Mouse (Mus musculus): Measurements from ENCODE around the gene B3gnt3. TPM values are rescaled to one million over a fixed set of nuclear protein-coding genes. Genes with fewer than 3 reads are reported as not detected.
"Not testable (repeated sequence)": the region's sequence is repeated elsewhere in the genome, so short reads cannot be mapped to it uniquely, and the experiment has no call there.

The B3gnt3 gene
- polyA plus RNA-seq, 1 experiment from 2014 or later, result 1.4 TPM

DNA sequence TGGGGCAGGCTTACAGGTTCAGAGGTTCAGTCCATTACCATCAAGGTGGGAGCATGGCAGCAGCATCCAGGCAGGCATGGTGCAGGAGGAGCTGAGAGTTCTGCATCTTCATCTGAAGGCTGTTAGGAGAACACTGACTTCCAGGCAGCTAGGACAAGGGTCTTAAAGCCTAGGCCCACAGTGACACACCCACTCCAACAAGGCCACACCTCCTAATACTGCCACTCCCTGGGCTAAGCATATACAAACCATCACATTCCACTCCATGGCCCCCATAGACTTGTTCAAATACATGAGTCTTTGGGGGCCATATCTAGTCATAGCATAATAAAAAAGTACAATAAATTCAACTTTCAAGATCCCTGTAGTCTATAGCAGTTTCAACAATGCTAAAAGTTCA lies 1.8 kb upstream of the B3gnt3 start:
- not testable (repeated sequence) for H3K27ac ChIP-seq (ENCODE audit: low read depth, low read length); H3K4me3 ChIP-seq (ENCODE audit: low read depth, low read length); H3K36me3 ChIP-seq (ENCODE audit: control insufficient read depth, insufficient read depth, low read length); H3K4me2 ChIP-seq; H3K4me1 ChIP-seq (ENCODE audit: control insufficient read depth, insufficient read depth, low read length); ATAC-seq (replicated peaks; ENCODE audit: insufficient number of reproducible peaks, low FRiP score, low TSS enrichment); H3K9me3 ChIP-seq (replicated peaks; ENCODE audit: control insufficient read depth, low read length); H3K9ac ChIP-seq (ENCODE audit: low read depth, low read length)
- peaks cover 61% of the 10 kb centered on the region for H3K27me3 ChIP-seq (ENCODE audit: control insufficient read depth, insufficient read depth, low read length)

DNA sequence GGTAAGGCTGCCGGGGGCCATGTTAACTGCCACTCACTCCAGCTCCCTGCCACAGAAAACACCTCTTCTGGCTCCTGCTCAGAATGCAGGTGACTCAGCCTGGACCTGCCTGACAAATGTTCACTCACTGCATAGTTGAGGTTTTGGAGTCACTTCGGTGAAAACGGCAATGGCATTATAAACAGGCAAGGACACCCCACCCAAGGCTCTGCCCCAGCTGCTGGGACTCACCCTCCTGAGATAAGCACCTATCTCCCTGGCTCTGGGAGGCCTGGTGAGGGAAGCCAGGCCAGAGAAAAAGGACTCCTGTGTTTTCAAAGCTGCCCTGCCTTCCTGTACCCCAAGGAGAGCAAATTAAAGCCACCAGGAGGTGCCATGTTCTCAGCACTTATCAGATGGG lies 1.3 kb upstream of the B3gnt3 start:
- Histone ChIP-seq H3K36me3 (ENCODE audit: control insufficient read depth, insufficient read depth, low read length) (no peaks in the 10 kb centered on the region), H3K4me1 (ENCODE audit: control insufficient read depth, insufficient read depth, low read length) (no peaks in the 10 kb centered on the region), H3K9ac (ENCODE audit: low read depth, low read length) (no peak overlapping the region), H3K27me3 (ENCODE audit: control insufficient read depth, insufficient read depth, low read length) (peaks cover 57% of the 10 kb centered on the region), H3K9me3 (replicated peaks; ENCODE audit: control insufficient read depth, low read length) (no peaks in the 10 kb centered on the region), H3K27ac (ENCODE audit: low read depth, low read length) (no peak overlapping the region), H3K4me3 (ENCODE audit: low read depth, low read length) (no peak overlapping the region), H3K4me2 (peak overlapping the region; percentile 14)
- 59% methylated on average over 3 of the region's 3 CpGs for WGBS (ENCODE audit: insufficient replicate concordance)
- no peak for ATAC-seq (replicated peaks; ENCODE audit: insufficient number of reproducible peaks, low FRiP score, low TSS enrichment)

DNA sequence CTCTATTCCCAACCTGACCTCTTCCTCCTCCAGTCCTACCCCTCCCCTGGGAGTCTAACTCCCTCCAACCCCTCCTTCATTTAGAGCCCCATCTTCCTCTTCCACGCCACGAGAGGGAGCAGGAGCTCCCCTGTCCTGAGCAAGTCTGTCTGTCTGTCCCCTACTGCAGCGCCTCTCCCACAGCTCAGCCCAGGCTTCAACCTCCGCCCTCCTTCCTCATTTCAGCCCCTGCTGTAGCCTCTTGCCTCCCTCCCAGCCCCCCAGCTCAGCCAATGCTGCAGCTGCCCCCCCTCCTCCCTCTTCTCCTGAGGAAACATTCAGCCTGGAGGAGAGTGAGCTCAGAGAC lies 471 bp upstream of the B3gnt3 start:
- Histone ChIP-seq H3K4me3 (ENCODE audit: low read depth, low read length) (no peak overlapping the region), H3K27me3 (ENCODE audit: control insufficient read depth, insufficient read depth, low read length) (peaks cover 50% of the 10 kb centered on the region), H3K4me1 (ENCODE audit: control insufficient read depth, insufficient read depth, low read length) (no peaks in the 10 kb centered on the region), H3K9ac (ENCODE audit: low read depth, low read length) (no peak overlapping the region), H3K36me3 (ENCODE audit: control insufficient read depth, insufficient read depth, low read length) (no peaks in the 10 kb centered on the region), H3K4me2 (peak overlapping the region; percentile 14; the same call in 1 of the 2 replicates), H3K9me3 (replicated peaks; ENCODE audit: control insufficient read depth, low read length) (no peaks in the 10 kb centered on the region), H3K27ac (ENCODE audit: low read depth, low read length) (no peak overlapping the region)
- WGBS (ENCODE audit: insufficient replicate concordance), result 37% methylated on average over 4 of the region's 4 CpGs
- ATAC-seq (replicated peaks; ENCODE audit: insufficient number of reproducible peaks, low FRiP score, low TSS enrichment), result no peak

DNA sequence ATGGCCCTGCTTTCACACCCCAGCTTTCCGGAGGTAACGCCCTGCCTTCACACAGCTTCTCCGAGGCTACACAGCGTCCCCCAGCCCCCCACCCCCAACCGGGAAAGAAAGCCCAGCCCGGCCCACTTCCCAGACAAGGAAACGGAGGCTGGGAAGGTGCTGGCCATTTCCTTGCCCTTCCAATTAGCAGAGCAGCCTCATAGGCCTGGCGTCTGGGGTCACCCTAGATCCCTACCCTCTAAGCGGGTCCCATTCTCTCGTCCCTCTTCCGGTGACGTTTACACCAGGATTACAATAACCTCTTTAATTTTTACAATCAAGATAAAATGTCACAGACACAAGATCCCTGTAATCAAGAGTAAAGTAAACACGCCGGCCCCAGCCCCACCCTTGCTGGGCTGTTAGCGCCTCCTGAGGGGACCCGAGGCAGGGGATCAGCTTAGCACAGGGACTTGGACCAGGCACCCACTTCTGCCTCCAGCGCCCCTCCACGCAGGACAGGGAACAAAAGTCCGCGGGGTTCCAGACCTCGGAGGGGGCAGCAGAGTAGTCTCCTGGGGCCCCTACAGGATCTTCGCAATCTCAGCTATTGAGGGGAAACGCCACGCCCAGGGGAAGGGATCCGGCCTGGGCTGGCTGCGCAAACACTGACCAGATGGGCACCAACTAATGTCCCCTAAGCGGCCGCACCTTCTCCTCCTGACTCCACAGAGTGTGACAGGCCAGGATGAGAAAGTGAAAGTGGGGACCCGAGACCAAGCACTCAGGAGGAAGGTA lies 908 bp downstream of the B3gnt3 start:
- H3K27ac ChIP-seq (ENCODE audit: low read depth, low read length), result no peak overlapping the region
- H3K4me2 ChIP-seq, result peak overlapping the region; percentile 61
- ATAC-seq (replicated peaks; ENCODE audit: insufficient number of reproducible peaks, low FRiP score, low TSS enrichment), result peak; percentile 18; the same call in 1 of the 2 replicates
- 4% methylated on average over 29 of the region's 29 CpGs for WGBS (ENCODE audit: insufficient replicate concordance)
- peak overlapping the region; percentile 27 for H3K4me3 ChIP-seq (ENCODE audit: low read depth, low read length)
- H3K4me1 ChIP-seq (ENCODE audit: control insufficient read depth, insufficient read depth, low read length), result no peaks in the 10 kb centered on the region
- H3K27me3 ChIP-seq (ENCODE audit: control insufficient read depth, insufficient read depth, low read length), result peaks cover 50% of the 10 kb centered on the region
- no peaks in the 10 kb centered on the region for H3K9me3 ChIP-seq (replicated peaks; ENCODE audit: control insufficient read depth, low read length)
- H3K36me3 ChIP-seq (ENCODE audit: control insufficient read depth, insufficient read depth, low read length), result no peaks in the 10 kb centered on the region
- H3K9ac ChIP-seq (ENCODE audit: low read depth, low read length), result no peak overlapping the region

DNA sequence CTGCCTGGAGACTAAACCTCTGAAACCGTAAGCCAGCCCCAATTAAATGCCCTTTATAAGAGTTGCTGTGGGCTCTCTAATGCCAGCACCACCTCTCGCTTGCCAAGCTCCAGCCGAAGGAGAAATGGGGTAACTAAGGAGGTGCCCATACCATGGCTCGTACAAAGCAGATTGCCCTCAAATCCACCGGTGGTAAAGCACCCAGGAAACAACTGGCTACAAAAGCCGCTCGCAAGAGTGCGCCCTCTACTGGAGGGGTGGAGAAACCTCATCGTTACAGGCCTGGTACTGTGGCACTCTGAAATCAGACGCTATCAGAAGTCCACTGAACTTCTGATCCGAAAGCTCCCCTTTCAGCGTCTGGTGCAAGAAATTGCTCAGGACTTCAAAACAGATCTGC lies 6.1 kb downstream of the B3gnt3 start:
- not testable (repeated sequence) for ATAC-seq (replicated peaks; ENCODE audit: insufficient number of reproducible peaks, low FRiP score, low TSS enrichment); H3K4me1 ChIP-seq (ENCODE audit: control insufficient read depth, insufficient read depth, low read length); H3K27ac ChIP-seq (ENCODE audit: low read depth, low read length); H3K4me3 ChIP-seq (ENCODE audit: low read depth, low read length); H3K9ac ChIP-seq (ENCODE audit: low read depth, low read length); H3K9me3 ChIP-seq (replicated peaks; ENCODE audit: control insufficient read depth, low read length); H3K36me3 ChIP-seq (ENCODE audit: control insufficient read depth, insufficient read depth, low read length); H3K4me2 ChIP-seq
- WGBS (ENCODE audit: insufficient replicate concordance), result 60% methylated on average over 12 of the region's 12 CpGs
- peaks cover 65% of the 10 kb centered on the region for H3K27me3 ChIP-seq (ENCODE audit: control insufficient read depth, insufficient read depth, low read length)

DNA sequence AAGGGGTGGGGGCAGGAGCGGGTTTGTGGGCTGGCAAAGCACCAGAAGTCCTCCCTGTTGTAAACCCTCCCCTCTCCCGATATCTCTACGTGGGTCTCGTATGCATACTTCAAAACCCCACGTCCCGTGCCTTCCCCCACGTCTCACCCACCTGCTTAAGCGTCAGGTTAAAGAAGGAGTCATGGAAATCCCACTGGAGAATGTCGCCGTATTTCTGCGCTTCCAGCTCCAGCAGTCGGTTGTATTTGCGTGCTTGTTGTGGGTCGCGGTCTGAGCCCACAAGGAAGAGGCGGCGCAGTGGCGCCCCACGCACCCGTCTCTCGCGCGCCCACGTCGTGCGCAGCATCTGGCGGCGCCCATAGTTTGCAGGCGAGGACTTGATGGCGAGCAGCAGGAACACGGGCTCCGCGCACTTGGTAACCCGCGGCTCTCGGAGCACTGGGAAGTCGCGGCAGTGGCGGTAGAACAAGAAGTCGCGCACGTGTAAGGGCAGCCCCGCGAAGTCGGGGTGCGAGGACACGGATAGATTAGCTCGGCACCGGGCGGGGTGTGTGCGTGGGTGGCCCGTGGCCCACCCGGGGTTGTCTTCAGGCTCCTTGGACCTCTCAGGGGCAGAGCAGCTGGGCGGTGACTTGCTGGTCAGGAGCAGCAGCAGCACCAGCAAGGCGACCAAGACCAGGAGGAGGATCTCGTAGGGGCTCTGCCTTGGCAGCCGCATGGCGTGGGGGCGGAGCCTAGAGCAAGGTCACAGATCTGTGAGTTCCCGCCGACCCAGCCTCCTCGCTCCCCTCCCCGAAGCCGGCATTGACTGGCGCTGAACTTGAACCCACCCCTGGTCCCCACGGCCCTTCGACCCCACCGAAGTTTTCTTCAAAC lies 8.2 kb downstream of the B3gnt3 start:
- peak overlapping the region; percentile 8 for H3K4me3 ChIP-seq (ENCODE audit: low read depth, low read length)
- H3K27me3 ChIP-seq (ENCODE audit: control insufficient read depth, insufficient read depth, low read length), result peaks cover 73% of the 10 kb centered on the region
- ATAC-seq (replicated peaks; ENCODE audit: insufficient number of reproducible peaks, low FRiP score, low TSS enrichment), result 0 out of 2 replicates have a peak, but pooled peaks have one; percentile 26
- H3K9me3 ChIP-seq (replicated peaks; ENCODE audit: control insufficient read depth, low read length), result no peaks in the 10 kb centered on the region
- no peak overlapping the region for H3K9ac ChIP-seq (ENCODE audit: low read depth, low read length)
- WGBS (ENCODE audit: insufficient replicate concordance), result 13% methylated on average over 67 of the region's 68 CpGs
- H3K27ac ChIP-seq (ENCODE audit: low read depth, low read length), result no peak overlapping the region
- no peaks in the 10 kb centered on the region for H3K36me3 ChIP-seq (ENCODE audit: control insufficient read depth, insufficient read depth, low read length)
- H3K4me2 ChIP-seq, result peak overlapping the region; percentile 25
- 0 out of 2 replicates have a peak, but pooled peaks cover 3% of the 10 kb centered on the region for H3K4me1 ChIP-seq (ENCODE audit: control insufficient read depth, insufficient read depth, low read length)

DNA sequence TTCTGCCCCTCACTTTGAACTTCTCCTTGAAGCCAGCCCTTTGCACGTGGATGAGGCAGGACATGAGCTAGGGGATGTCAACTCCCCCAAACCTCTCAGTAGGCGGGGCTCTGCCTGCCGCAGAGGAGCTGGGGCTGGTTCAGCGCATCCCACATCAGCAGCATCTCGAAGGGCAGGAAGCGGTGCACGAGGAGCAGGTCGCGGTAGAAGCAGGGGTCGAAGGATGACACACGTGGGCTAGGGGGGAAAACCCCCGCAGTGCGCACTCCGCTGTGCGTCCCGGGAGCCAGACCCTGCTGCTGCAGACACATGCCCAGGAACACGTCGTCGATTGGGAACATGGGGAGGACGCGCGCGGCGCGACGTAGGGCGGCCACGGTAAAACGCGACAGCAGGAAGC lies 9.1 kb downstream of the B3gnt3 start:
- Histone ChIP-seq H3K9me3 (replicated peaks; ENCODE audit: control insufficient read depth, low read length) (no peaks in the 10 kb centered on the region), H3K36me3 (ENCODE audit: control insufficient read depth, insufficient read depth, low read length) (no peaks in the 10 kb centered on the region), H3K9ac (ENCODE audit: low read depth, low read length) (no peak overlapping the region), H3K4me3 (ENCODE audit: low read depth, low read length) (no peak overlapping the region), H3K4me2 (no peak overlapping the region), H3K27ac (ENCODE audit: low read depth, low read length) (no peak overlapping the region), H3K27me3 (ENCODE audit: control insufficient read depth, insufficient read depth, low read length) (peaks cover 82% of the 10 kb centered on the region), H3K4me1 (ENCODE audit: control insufficient read depth, insufficient read depth, low read length) (peaks cover 7% of the 10 kb centered on the region; the same call in 1 of the 2 replicates)
- no peak for ATAC-seq (replicated peaks; ENCODE audit: insufficient number of reproducible peaks, low FRiP score, low TSS enrichment)
- WGBS (ENCODE audit: insufficient replicate concordance), result 8% methylated on average over 30 of the region's 30 CpGs

DNA sequence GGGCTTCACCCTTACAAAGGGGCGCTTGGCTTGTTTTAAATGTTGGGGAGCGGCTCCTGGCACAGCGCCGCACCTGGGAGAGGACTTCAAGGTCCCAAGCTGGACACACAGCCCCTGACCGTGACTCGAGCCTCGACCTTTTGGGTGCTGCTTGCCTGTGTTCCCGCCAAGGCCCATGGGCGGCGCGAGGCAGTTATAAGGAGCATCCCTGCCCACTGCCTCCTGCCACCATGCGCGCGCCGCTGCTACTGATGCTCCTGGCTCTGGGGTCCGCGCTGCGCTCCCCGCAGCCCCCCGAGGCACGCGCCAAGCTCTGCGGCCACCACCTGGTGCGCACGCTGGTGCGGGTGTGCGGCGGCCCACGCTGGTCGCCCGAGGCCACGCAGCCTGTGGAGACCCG lies 12.6 kb downstream of the B3gnt3 start, which contains the start of gene Insl3:
Gene Insl3 (plus strand): TSS at position 187 of the 400 bp plus-strand sequence.
- 8% methylated on average over 33 of the region's 33 CpGs for WGBS (ENCODE audit: insufficient replicate concordance)

More for the DNA sequence above, 12.6 kb downstream of the B3gnt3 start, which contains the start of gene Insl3:
- ATAC-seq (replicated peaks; ENCODE audit: insufficient number of reproducible peaks, low FRiP score, low TSS enrichment), result no peak
- Histone ChIP-seq H3K27me3 (ENCODE audit: control insufficient read depth, insufficient read depth, low read length) (peaks cover 100% of the 10 kb centered on the region), H3K4me1 (ENCODE audit: control insufficient read depth, insufficient read depth, low read length) (peaks cover 15% of the 10 kb centered on the region), H3K36me3 (ENCODE audit: control insufficient read depth, insufficient read depth, low read length) (no peaks in the 10 kb centered on the region), H3K27ac (ENCODE audit: low read depth, low read length) (no peak within 1 kb of the TSS), H3K4me2 (no peak within 1 kb of the TSS), H3K4me3 (ENCODE audit: low read depth, low read length) (no peak within 1 kb of the TSS), H3K9me3 (replicated peaks; ENCODE audit: control insufficient read depth, low read length) (no peaks in the 10 kb centered on the region), H3K9ac (ENCODE audit: low read depth, low read length) (no peak within 1 kb of the TSS)

Measured in heart, embryonic 11.5 days (tissue).